Mouse (Mus musculus) small intestine, adult 2 months (tissue): ENCODE results near the gene Cnbp. TPM values are rescaled to one million over a fixed set of nuclear protein-coding genes. Genes with fewer than 3 reads are reported as not detected.

Experiments used
- H3K27ac ChIP-seq: fragments of 200-500 bp; 2 replicates; pipeline ENCODE4 v1.5.1; 2012; ENCODE audit warnings: low read depth, low read length, control low read depth, inconsistent platforms; ENCODE audit not compliant: insufficient read depth
- H3K27me3 ChIP-seq: fragments of 200-500 bp; 2 replicates; pipeline ENCODE4 v1.6.1; 2012; ENCODE audit warnings: mild to moderate bottlenecking, moderate library complexity, low read length, inconsistent platforms; ENCODE audit not compliant: control insufficient read depth, insufficient read depth
- H3K36me3 ChIP-seq: fragments of 200-500 bp; 2 replicates; pipeline ENCODE4 v1.6.1; 2012; ENCODE audit warnings: mild to moderate bottlenecking, low read length, control low read depth, inconsistent platforms; ENCODE audit not compliant: control insufficient read depth, insufficient read depth
- H3K4me1 ChIP-seq: fragments of 200-500 bp; 2 replicates; pipeline ENCODE4 v1.6.1; 2012; ENCODE audit warnings: low read length, inconsistent platforms, mixed read lengths; ENCODE audit not compliant: control insufficient read depth, insufficient read depth, insufficient read length
- H3K4me3 ChIP-seq: fragments of 200-500 bp; 2 replicates; pipeline ENCODE4 v1.5.1; 2012; ENCODE audit warnings: low read depth, mild to moderate bottlenecking, control low read depth, inconsistent platforms, low read length, moderate library complexity
- CTCF ChIP-seq: fragments of 200-500 bp; IDR thresholded peaks from 2 replicates; pipeline ENCODE4 v1.5.1; 2012; ENCODE audit warnings: low read depth, mild to moderate bottlenecking, control low read depth, inconsistent platforms, low read length, moderate library complexity, mixed read lengths; ENCODE audit not compliant: insufficient replicate concordance, insufficient read length; ENCODE audit errors: extremely low read depth
- POLR2A ChIP-seq: fragments of 200-500 bp; IDR thresholded peaks from 2 replicates; pipeline ENCODE4 v1.6.1; 2012; ENCODE audit warnings: low read depth, mild to moderate bottlenecking, control low read depth, inconsistent platforms, low read length, moderate library complexity
- WGBS: fragments of 180-500 bp; shearing (Covaris S2); methylation state at CpG from one replicate; pipeline ENCODE4 v1.1.7; 2018; 5-methylcytosine and 5-hydroxymethylcytosine counted together
- polyA plus RNA-seq: library from polyadenylated mRNA; depleted of rRNA; stranded (reverse); fragments of >200 nt; gene quantifications from 2 replicates; pipeline ENCODE4 v1.2.3, GENCODE M21; 2012; rRNA removed

The Cnbp gene
- polyA plus RNA-seq, 1 experiment, result 77.3 TPM

- Histone ChIP-seq H3K4me1 (peaks cover 1% of the 10 kb centered on the region), H3K27me3 (no peaks in the 10 kb centered on the region), H3K4me3 (no peak overlapping the region), H3K27ac (no peak overlapping the region), H3K36me3 (peaks cover 30% of the 10 kb centered on the region)
- no peak for TF ChIP-seq CTCF
- TF ChIP-seq POLR2A, result no peak
- whole genome bisulfite sequencing, result 87% methylated on average over 6 of the region's 6 CpGs
These were observed 54.5 kb downstream of the Cnbp start for GRCm38 (mm10) chr6:87796251-87796880.

GRCm38 (mm10) chr6:87795385-87796150, 55.3 kb downstream of the Cnbp start:
- WGBS, result 83% methylated on average over 6 of the region's 6 CpGs
- no peak overlapping the region for H3K27ac ChIP-seq
- no peak for TF ChIP-seq CTCF
- no peak for TF ChIP-seq POLR2A

GRCm38 (mm10) chr6:87793821-87794510, 56.9 kb downstream of the Cnbp start:
- Histone ChIP-seq H3K27me3 (no peaks in the 10 kb centered on the region), H3K4me1 (peaks cover 23% of the 10 kb centered on the region), H3K4me3 (no peak overlapping the region), H3K27ac (no peak overlapping the region), H3K36me3 (peaks cover 33% of the 10 kb centered on the region)
- TF ChIP-seq POLR2A, result no peak
- TF ChIP-seq CTCF, result no peak
- 89% methylated on average over 10 of the region's 10 CpGs for WGBS

More at GRCm38 (mm10) chr6:87795385-87796150, 55.3 kb downstream of the Cnbp start:
- H3K4me3 ChIP-seq, result no peak overlapping the region
- no peaks in the 10 kb centered on the region for H3K27me3 ChIP-seq
- H3K4me1 ChIP-seq, result peaks cover 7% of the 10 kb centered on the region
- H3K36me3 ChIP-seq, result peaks cover 33% of the 10 kb centered on the region

Other genes starting within 250 kb of the Cnbp start
- gene Aplf, start 178.9 kb downstream of the Cnbp start, polyA plus RNA-seq, result 1.7 and 3.0 TPM in 2 replicates
- 2.6 and 4.0 TPM in 2 replicates for gene Efcc1, start 120.2 kb downstream of the Cnbp start, polyA plus RNA-seq
- 1.7 TPM in 1 of 2 replicates, not detected in the other for gene Gp9, start 73.0 kb downstream of the Cnbp start, polyA plus RNA-seq
- 47.2 and 58.4 TPM in 2 replicates for gene Rab43, start 38.9 kb downstream of the Cnbp start, polyA plus RNA-seq
- 0.34 and 0.47 TPM in 2 replicates for gene Gm45140, start 15.3 kb downstream of the Cnbp start, polyA plus RNA-seq
- gene Isy1, start 12.3 kb downstream of the Cnbp start, polyA plus RNA-seq, result 2.2 and 6.7 TPM in 2 replicates
- gene Copg1, start 36.7 kb upstream of the Cnbp start, polyA plus RNA-seq, result 44.8 and 62.5 TPM in 2 replicates
- gene Hmces, start 62.8 kb upstream of the Cnbp start, polyA plus RNA-seq, result 6.5 and 19.8 TPM in 2 replicates
- 5.9 and 10.9 TPM in 2 replicates for gene H1fx, start 130.5 kb upstream of the Cnbp start, polyA plus RNA-seq
- gene Rab7, start 194.2 kb upstream of the Cnbp start, polyA plus RNA-seq, result 43.8 and 78.5 TPM in 2 replicates
- gene Rpn1, start 233.4 kb upstream of the Cnbp start, polyA plus RNA-seq, result 90.9 and 104 TPM in 2 replicates